Mouse (Mus musculus) liver, embryonic 14.5 days (tissue): ENCODE measurements around the gene Fas. TPM values are rescaled to one million over a fixed set of nuclear protein-coding genes. Genes with fewer than 3 reads are reported as not detected.

ENCODE experiments used
- ATAC-seq: fragments of 200-750 bp; cut with Nextera tagmentation; 2 replicates; pipeline ENCODE4 v1.8.0; 2017; ENCODE audit warnings: moderate number of reproducible peaks, mild to moderate bottlenecking, moderate library complexity; ENCODE audit not compliant: insufficient read depth
- DNase-seq, 3 experiments: peaks; one replicate each; pipeline ENCODE4 v3.0.0-alpha.2; 2012 to 2013; ENCODE audit warnings: low read depth in 3 of 3, low spot score in 3 of 3
- H3K27ac ChIP-seq: fragments of 300-500 bp; sonication (generic); 2 replicates; pipeline ENCODE4 v1.5.1; 2014; ENCODE audit warnings: moderate library complexity, mild to moderate bottlenecking, control low read depth, inconsistent platforms
- H3K27me3 ChIP-seq: fragments of 300-500 bp; sonication (generic); 2 replicates; pipeline ENCODE4 v1.6.1; 2014; ENCODE audit warnings: mild to moderate bottlenecking, low read length, moderate library complexity; ENCODE audit not compliant: control insufficient read depth, insufficient read depth
- H3K36me3 ChIP-seq: fragments of 300-500 bp; sonication (generic); replicated peaks from 2 replicates; pipeline ENCODE4 v1.6.1; 2014; ENCODE audit warnings: low read depth; ENCODE audit not compliant: control insufficient read depth, insufficient read depth
- H3K4me1 ChIP-seq, 2 experiments: fragments of 200-500 bp in 1 of 2; fragments of 300-500 bp in 1 of 2; sonication (generic) in 1 of 2; replicated peaks; 2 replicates each; pipeline ENCODE4 v1.6.1; 2012 to 2014; ENCODE audit warnings: antibody characterized with exemption in 1 of 2, inconsistent platforms in 1 of 2, low read length in 1 of 2; ENCODE audit not compliant: control insufficient read depth in 2 of 2, insufficient read depth in 2 of 2
- H3K4me2 ChIP-seq: fragments of 300-500 bp; sonication (generic); 2 replicates; pipeline ENCODE4 v1.6.1; 2014; ENCODE audit warnings: low read depth, mild to moderate bottlenecking, control low read depth, moderate library complexity
- H3K4me3 ChIP-seq, 2 experiments: fragments of 200-500 bp in 1 of 2; fragments of 300-500 bp in 1 of 2; sonication (generic) in 1 of 2; 2 replicates each; pipeline ENCODE4 v1.5.1; 2012 to 2014; ENCODE audit warnings: low read depth in 2 of 2, low read length in 2 of 2, mild to moderate bottlenecking in 2 of 2, control low read depth in 1 of 2, inconsistent platforms in 1 of 2, moderate library complexity in 1 of 2; ENCODE audit not compliant: insufficient read depth in 1 of 2
- H3K9ac ChIP-seq: fragments of 300-500 bp; sonication (generic); replicated peaks from 2 replicates; pipeline ENCODE4 v1.6.1; 2014; ENCODE audit warnings: mild to moderate bottlenecking, control low read depth, moderate library complexity
- H3K9me3 ChIP-seq: fragments of 300-500 bp; sonication (generic); 2 replicates; pipeline ENCODE4 v1.6.1; 2016; ENCODE audit warnings: low read length, mixed read lengths; ENCODE audit not compliant: control insufficient read depth
- CTCF ChIP-seq: IDR thresholded peaks from 2 replicates; pipeline ENCODE4 v1.5.1; 2016; ENCODE audit warnings: antibody characterized with exemption, low read depth, control low read depth
- EP300 ChIP-seq: IDR thresholded peaks from 2 replicates; pipeline ENCODE4 v1.6.1; 2016; ENCODE audit warnings: antibody characterized with exemption, low read depth
- WGBS: fragments of 180-500 bp; shearing (Covaris S2); extraction: QIAGEN DNeasy Blood & Tissue Kit; methylation state at CpG from one replicate; pipeline ENCODE4 v1.1.7; 2014; ENCODE audit not compliant: insufficient replicate concordance; 5-methylcytosine and 5-hydroxymethylcytosine counted together
- polyA plus RNA-seq, 2 experiments: library from polyadenylated mRNA; depleted of rRNA in 1 of 2; stranded (reverse) in 1 of 2; unstranded in 1 of 2; fragments of >200 nt; fragmentation: Nextera tagmentation in 1 of 2; extraction: Ambion mirVana in 1 of 2; gene quantifications; 2 replicates each; pipeline versions ENCODE4 v1.2.1 to v1.2.3; 2012 to 2014

Fas gene
- polyA plus RNA-seq, 2 experiments: 0.99 to 2.1 TPM

- DNase-seq (no peak), ATAC-seq (no peak)
- H3K36me3 ChIP-seq: no peaks in the 10 kb centered on the region
- no peak overlapping the region for H3K27ac ChIP-seq
- no peaks in the 10 kb centered on the region for H3K27me3 ChIP-seq
- no peaks in the 10 kb centered on the region for H3K9me3 ChIP-seq
- no peak overlapping the region for H3K4me2 ChIP-seq
- no peak overlapping the region for H3K4me3 ChIP-seq
- TF ChIP-seq EP300 (no peak), CTCF (no peak)
- WGBS: 59% methylated on average over 11 of the region's 11 CpGs
- H3K4me1 ChIP-seq: no peaks in the 10 kb centered on the region
- H3K9ac ChIP-seq: no peak overlapping the region
Observed at GRCm38 (mm10) chr19:34270106-34270726, 20.2 kb upstream of the Fas start.

- 82% methylated on average over 13 of the region's 13 CpGs for WGBS
- no peak for ATAC-seq
Observed at GRCm38 (mm10) chr19:34270824-34271464, 19.5 kb upstream of the Fas start.

GRCm38 (mm10) chr19:34273073-34273472 is 17.4 kb upstream of the Fas start:
- Histone ChIP-seq H3K4me3 (no peak overlapping the region), H3K27ac (no peak overlapping the region), H3K27me3 (no peaks in the 10 kb centered on the region), H3K4me1 (no peaks in the 10 kb centered on the region), H3K9ac (no peak overlapping the region), H3K4me2 (no peak overlapping the region), H3K9me3 (no peaks in the 10 kb centered on the region), H3K36me3 (no peaks in the 10 kb centered on the region)
- ATAC-seq (no peak), DNase-seq (no peak)
- TF ChIP-seq EP300: no peak
- TF ChIP-seq CTCF: no peak
- WGBS: 68% methylated on average over 1 of the region's 1 CpGs

More at GRCm38 (mm10) chr19:34270824-34271464, 19.5 kb upstream of the Fas start:
- Histone ChIP-seq H3K9me3 (no peaks in the 10 kb centered on the region), H3K4me3 (no peak overlapping the region), H3K4me1 (no peaks in the 10 kb centered on the region), H3K27me3 (no peaks in the 10 kb centered on the region), H3K9ac (no peak overlapping the region), H3K27ac (no peak overlapping the region), H3K4me2 (no peak overlapping the region), H3K36me3 (no peaks in the 10 kb centered on the region)
- no peak for DNase-seq
- no peak for TF ChIP-seq CTCF
- TF ChIP-seq EP300: no peak

- Histone ChIP-seq H3K9ac (no peak overlapping the region), H3K4me3 (no peak overlapping the region), H3K9me3 (no peaks in the 10 kb centered on the region), H3K36me3 (no peaks in the 10 kb centered on the region), H3K27me3 (no peaks in the 10 kb centered on the region), H3K4me2 (no peak overlapping the region), H3K4me1 (no peaks in the 10 kb centered on the region), H3K27ac (no peak overlapping the region)
- DNase-seq (no peak), ATAC-seq (no peak)
- 70% methylated on average over 3 of the region's 3 CpGs for WGBS
- TF ChIP-seq CTCF: no peak
- TF ChIP-seq EP300: no peak
Observed at GRCm38 (mm10) chr19:34278078-34278477, 12.4 kb upstream of the Fas start.

GRCm38 (mm10) chr19:34283614-34284013 is 6.9 kb upstream of the Fas start:
- no peak overlapping the region for H3K27ac ChIP-seq
- TF ChIP-seq CTCF (no peak), EP300 (no peak)
- no peak for DNase-seq

More at GRCm38 (mm10) chr19:34283614-34284013, 6.9 kb upstream of the Fas start:
- no peak for ATAC-seq
- H3K4me2 ChIP-seq: no peak overlapping the region
- no peaks in the 10 kb centered on the region for H3K9me3 ChIP-seq
- no peaks in the 10 kb centered on the region for H3K4me1 ChIP-seq
- H3K27me3 ChIP-seq: no peaks in the 10 kb centered on the region
- 39% methylated on average over 6 of the region's 6 CpGs for WGBS
- H3K36me3 ChIP-seq: no peaks in the 10 kb centered on the region
- H3K4me3 ChIP-seq: no peak overlapping the region
- H3K9ac ChIP-seq: no peak overlapping the region
